Mouse (Mus musculus) MEL (cell line): ENCODE measurements at regions not wholly inside any gene's neighbourhood (a gene's known extent, or its start where the extent isn't known, plus 50 kb on each side); places are given as distances from the start of the nearest gene placed in this dataset.

Source experiments
- CTCF ChIP-seq, 3 experiments: IDR thresholded peaks in 2 of 3; conservative IDR thresholded peaks in 1 of 3; 2 replicates each; pipeline ENCODE4 v1.5.1; 2011 to 2012; ENCODE audit warnings: low read length in 3 of 3, low read depth in 2 of 3, mild to moderate bottlenecking in 2 of 3, improper control_type of control experiment in 1 of 3, inconsistent platforms in 1 of 3, mixed read lengths in 1 of 3, moderate library complexity in 1 of 3; ENCODE audit not compliant: control insufficient read depth in 1 of 3, insufficient read depth in 1 of 3, poor library complexity in 1 of 3, severe bottlenecking in 1 of 3
- MAX ChIP-seq: IDR thresholded peaks from 2 replicates; pipeline ENCODE4 v1.6.1; 2011; ENCODE audit warnings: low read length, improper control_type of control experiment
- MYC ChIP-seq: IDR thresholded peaks from 2 replicates; pipeline ENCODE4 v1.6.1; 2011; ENCODE audit warnings: low read depth, mild to moderate bottlenecking, low read length, improper control_type of control experiment, moderate library complexity
- NELFE ChIP-seq: IDR thresholded peaks from 2 replicates; pipeline ENCODE4 v1.6.1; 2011; ENCODE audit warnings: low read depth, low read length, improper control_type of control experiment
- POLR2A ChIP-seq, 2 experiments: IDR thresholded peaks; 2 replicates each; pipeline ENCODE4 v1.6.1; 2011 to 2012; ENCODE audit warnings: low read length in 2 of 2, mild to moderate bottlenecking in 2 of 2, control low read depth in 1 of 2, improper control_type of control experiment in 1 of 2, low read depth in 1 of 2, moderate library complexity in 1 of 2; ENCODE audit not compliant: control insufficient read depth in 1 of 2, insufficient read depth in 1 of 2, poor library complexity in 1 of 2
- POLR2AphosphoS2 ChIP-seq: IDR thresholded peaks from 2 replicates; pipeline ENCODE4 v1.6.1; 2011; ENCODE audit warnings: low read length, improper control_type of control experiment
- TBP ChIP-seq: IDR thresholded peaks from 2 replicates; pipeline ENCODE4 v1.8.0; 2011; ENCODE audit warnings: low read depth, low read length, improper control_type of control experiment
- USF1 ChIP-seq: IDR thresholded peaks from 2 replicates; pipeline ENCODE4 v1.6.1; 2014; ENCODE audit warnings: low read depth, mild to moderate bottlenecking, inconsistent platforms, low read length, improper control_type of control experiment, moderate library complexity
- ZC3H11A ChIP-seq: IDR thresholded peaks from 2 replicates; pipeline ENCODE4 v1.6.1; 2012; ENCODE audit warnings: low read depth, mild to moderate bottlenecking, inconsistent platforms, low read length, improper control_type of control experiment

- TF ChIP-seq POLR2AphosphoS2 (no peak), MYC (no peak), ZC3H11A (no peak), TBP (no peak), CTCF (IDR thresholded peaks at IDR 0.05 in 2 of 3, conservative IDR thresholded peaks at IDR 0.05 in 1 of 3; ENCODE audit: control insufficient read depth in 1 of 3, insufficient read depth in 1 of 3, low read depth in 2 of 3, low read length in 3 of 3, poor library complexity in 1 of 3, severe bottlenecking in 1 of 3) (no peak), USF1 (no peak), POLR2A (IDR thresholded peaks at IDR 0.05; ENCODE audit: control insufficient read depth in 1 of 2, insufficient read depth in 1 of 2, low read depth in 1 of 2, low read length in 2 of 2, poor library complexity in 1 of 2) (no peak), NELFE (no peak), MAX (no peak)
These were observed 243.3 kb upstream of the Csf3r start for GRCm38 (mm10) chr4:125780921-125781487.
